Mouse (Mus musculus) splenic B cell, adult 2 months (primary cell): ENCODE data around the gene Sec24b.

Experiments used
- DNase-seq: peaks from one replicate; pipeline ENCODE4 v3.0.0-alpha.2; 2011; ENCODE audit warnings: low read depth, low spot score
- H3K27me3 ChIP-seq: 2 replicates; pipeline ENCODE4 v1.6.1; 2012; ENCODE audit warnings: mild to moderate bottlenecking, low read length, moderate library complexity, mixed read lengths; ENCODE audit not compliant: control insufficient read depth, poor library complexity, insufficient read depth, severe bottlenecking
- H3K36me3 ChIP-seq: 2 replicates; pipeline ENCODE4 v1.6.1; 2012; ENCODE audit warnings: mild to moderate bottlenecking, low read length, moderate library complexity, mixed read lengths; ENCODE audit not compliant: control insufficient read depth, poor library complexity, insufficient read depth, severe bottlenecking

The Sec24b gene

GRCm38 (mm10) chr3:129939058-129939457, 122.3 kb downstream of the Sec24b start:
- Histone ChIP-seq H3K36me3 (no peaks in the 10 kb centered on the region), H3K27me3 (no peaks in the 10 kb centered on the region)
- no peak for DNase-seq

- H3K36me3 ChIP-seq = no peaks in the 10 kb centered on the region
- no peak for DNase-seq
- no peaks in the 10 kb centered on the region for H3K27me3 ChIP-seq
Observed at GRCm38 (mm10) chr3:129937848-129938247, 123.5 kb downstream of the Sec24b start.

- DNase-seq = no peak
- Histone ChIP-seq H3K36me3 (no peaks in the 10 kb centered on the region), H3K27me3 (no peaks in the 10 kb centered on the region)
Observed at GRCm38 (mm10) chr3:129936561-129936960, 124.8 kb downstream of the Sec24b start.
